Mouse (Mus musculus): ENCODE data around the gene Gm9913.

DNA sequence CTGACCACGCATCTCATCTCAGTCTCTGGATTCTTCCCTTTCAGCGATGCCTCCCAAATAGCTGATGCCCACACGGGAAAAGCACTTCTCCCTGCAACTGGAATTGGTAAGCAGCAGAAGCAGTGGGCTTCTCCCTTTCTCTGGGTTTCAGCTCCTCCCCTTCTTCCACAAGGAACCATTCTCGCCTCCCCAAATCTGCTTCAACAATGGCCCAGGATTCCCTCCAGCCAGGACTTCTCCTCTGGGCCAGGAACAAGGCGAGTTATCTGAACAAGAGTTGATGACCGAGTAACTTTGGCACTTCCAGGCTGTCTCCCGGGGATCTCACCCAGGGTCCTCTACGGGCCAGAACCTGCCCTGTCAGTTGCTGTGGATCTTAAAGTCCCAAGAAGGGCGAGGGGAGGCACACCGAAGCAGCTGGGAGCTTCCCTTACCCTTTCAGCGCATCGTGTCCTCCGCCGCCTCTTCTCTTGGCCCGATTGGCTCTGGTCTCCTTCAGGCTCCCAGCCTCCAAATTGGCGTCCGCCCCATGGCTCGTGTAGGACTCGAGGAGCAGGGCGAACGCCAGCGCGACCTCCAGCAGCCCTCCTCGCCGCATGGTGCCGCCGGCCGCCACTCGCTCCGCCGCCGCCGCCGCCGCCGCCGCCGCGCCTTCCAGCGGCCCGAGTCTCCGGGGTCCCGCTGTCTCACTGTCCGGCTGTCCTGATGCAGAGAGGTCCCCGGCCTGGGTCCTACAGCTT, at the start of gene Gm9913:
- TF ChIP-seq CTCF (IDR thresholded peaks at IDR 0.05; ENCODE audit: insufficient read depth, low read length) (no peak), POLR2A (IDR thresholded peaks at IDR 0.05; ENCODE audit: borderline replicate concordance, extremely low read depth, low read depth, low read length) (no peak)

All from lung, adult 2 months (tissue).